Mouse (Mus musculus) ES-Bruce4 (cell line): Measurements from ENCODE around the gene Rpl41. TPM values are rescaled to one million over a fixed set of nuclear protein-coding genes. Genes with fewer than 3 reads are reported as not detected.
A peak's percentile ranks its signal among the peaks of the same experiment; 100 is the strongest.

Experiments
- H3K27ac ChIP-seq: 2 replicates; pipeline ENCODE4 v1.5.1; 2012; ENCODE audit warnings: low read length, inconsistent platforms; ENCODE audit not compliant: insufficient read depth
- H3K27me3 ChIP-seq: 2 replicates; pipeline ENCODE4 v1.6.1; 2012; ENCODE audit warnings: mild to moderate bottlenecking, low read length, inconsistent platforms; ENCODE audit not compliant: control insufficient read depth, poor library complexity, insufficient read depth, severe bottlenecking
- H3K36me3 ChIP-seq: 2 replicates; pipeline ENCODE4 v1.6.1; 2012; ENCODE audit warnings: inconsistent platforms, mild to moderate bottlenecking, low read length, moderate library complexity; ENCODE audit not compliant: control insufficient read depth, poor library complexity, insufficient read depth, severe bottlenecking
- H3K4me1 ChIP-seq: one replicate; pipeline ENCODE4 v1.8.1; 2011; ENCODE audit warnings: low read length; ENCODE audit not compliant: control insufficient read depth, insufficient read depth
- H3K4me3 ChIP-seq: 2 replicates; pipeline ENCODE4 v1.5.1; 2011; ENCODE audit warnings: low read depth, mild to moderate bottlenecking, low read length
- H3K9ac ChIP-seq: 2 replicates; pipeline ENCODE4 v1.6.1; 2012; ENCODE audit warnings: low read depth, mild to moderate bottlenecking, inconsistent platforms; ENCODE audit not compliant: poor library complexity, severe bottlenecking
- H3K9me3 ChIP-seq: replicated peaks from 2 replicates; pipeline ENCODE4 v1.6.1; 2012; ENCODE audit warnings: mild to moderate bottlenecking, low read length, inconsistent platforms; ENCODE audit not compliant: control insufficient read depth, poor library complexity, insufficient read depth, severe bottlenecking
- CTCF ChIP-seq: IDR thresholded peaks from one replicate; pipeline ENCODE4 v1.8.1; 2011; ENCODE audit warnings: low read depth, low read length
- EP300 ChIP-seq: IDR thresholded peaks from 2 replicates; pipeline ENCODE4 v1.6.1; 2011; ENCODE audit warnings: low read depth, low read length; ENCODE audit not compliant: insufficient read depth
- POLR2A ChIP-seq: IDR thresholded peaks from one replicate; pipeline ENCODE4 v1.8.1; 2011; ENCODE audit warnings: low read length; ENCODE audit not compliant: insufficient read depth
- polyA plus RNA-seq: library from polyadenylated mRNA; stranded (reverse); fragments of >200 nt; gene quantifications from 2 replicates; pipeline ENCODE4 v1.2.4, GENCODE M21; 2011; ENCODE audit warnings: low read depth; ENCODE audit not compliant: missing spikeins, insufficient read depth, insufficient read length

Rpl41 gene
- polyA plus RNA-seq, 1 experiment: 3,978 TPM

- Histone ChIP-seq H3K4me3 (peak overlapping the region; percentile 85), H3K27ac (peak overlapping the region; percentile 24; the same call in 1 of the 2 replicates), H3K27me3 (no peaks in the 10 kb centered on the region), H3K4me1 (no peaks in the 10 kb centered on the region), H3K9ac (peak overlapping the region; percentile 51), H3K36me3 (no peaks in the 10 kb centered on the region), H3K9me3 (no peaks in the 10 kb centered on the region)
- no peak for TF ChIP-seq EP300
- TF ChIP-seq CTCF: no peak
- TF ChIP-seq POLR2A: no peak
Measured at GRCm38 (mm10) chr10:128526366-128527356, 22.4 kb downstream of the Rpl41 start.

- Histone ChIP-seq H3K4me1 (no peaks in the 10 kb centered on the region), H3K4me3 (peak within 1 kb of the TSS; percentile 85), H3K27ac (peak within 1 kb of the TSS; percentile 24; the same call in 1 of the 2 replicates), H3K9me3 (no peaks in the 10 kb centered on the region), H3K27me3 (no peaks in the 10 kb centered on the region), H3K9ac (peak within 1 kb of the TSS; percentile 75), H3K36me3 (no peaks in the 10 kb centered on the region)
- no peak for TF ChIP-seq EP300
- TF ChIP-seq POLR2A: no peak
- peak; percentile 22 for TF ChIP-seq CTCF
Measured at GRCm38 (mm10) chr10:128525671-128526308, 23.3 kb downstream of the Rpl41 start, which contains the start of gene Esyt1. Esyt1 (minus strand) TSS chr10:128525871.

- Histone ChIP-seq H3K36me3 (no peaks in the 10 kb centered on the region), H3K4me3 (peak overlapping the region; percentile 85), H3K9me3 (no peaks in the 10 kb centered on the region), H3K4me1 (no peaks in the 10 kb centered on the region), H3K27me3 (no peaks in the 10 kb centered on the region), H3K9ac (peak overlapping the region; percentile 75), H3K27ac (no peak overlapping the region)
- TF ChIP-seq CTCF (no peak), POLR2A (no peak), EP300 (no peak; the same call in 1 of the 2 replicates)
Measured at GRCm38 (mm10) chr10:128524732-128525662, 24.1 kb downstream of the Rpl41 start.

GRCm38 (mm10) chr10:128524111-128524731 lies 24.9 kb downstream of the Rpl41 start:
- TF ChIP-seq CTCF (no peak), EP300 (no peak), POLR2A (no peak)
- H3K4me1 ChIP-seq: no peaks in the 10 kb centered on the region
- peak overlapping the region; percentile 75; the same call in 1 of the 2 replicates for H3K9ac ChIP-seq
- peak overlapping the region; percentile 85 for H3K4me3 ChIP-seq
- H3K9me3 ChIP-seq: no peaks in the 10 kb centered on the region
- no peak overlapping the region for H3K27ac ChIP-seq
- H3K36me3 ChIP-seq: no peaks in the 10 kb centered on the region
- H3K27me3 ChIP-seq: no peaks in the 10 kb centered on the region

GRCm38 (mm10) chr10:128522351-128522750 lies 26.8 kb downstream of the Rpl41 start:
- Histone ChIP-seq H3K27ac (no peak overlapping the region), H3K4me1 (no peaks in the 10 kb centered on the region), H3K36me3 (no peaks in the 10 kb centered on the region), H3K4me3 (no peak overlapping the region), H3K9me3 (no peaks in the 10 kb centered on the region), H3K27me3 (no peaks in the 10 kb centered on the region), H3K9ac (no peak overlapping the region)
- TF ChIP-seq EP300 (no peak), POLR2A (no peak), CTCF (no peak)
